Mouse (Mus musculus): Measurements from ENCODE around the gene Aff4.

Gene Aff4

GRCm38 (mm10) chr11:53457372-53457954, 106.8 kb downstream of the Aff4 start:
- no peak for DNase-seq (ENCODE audit: low read depth in 1 of 2, low spot score in 2 of 2)

DNA sequence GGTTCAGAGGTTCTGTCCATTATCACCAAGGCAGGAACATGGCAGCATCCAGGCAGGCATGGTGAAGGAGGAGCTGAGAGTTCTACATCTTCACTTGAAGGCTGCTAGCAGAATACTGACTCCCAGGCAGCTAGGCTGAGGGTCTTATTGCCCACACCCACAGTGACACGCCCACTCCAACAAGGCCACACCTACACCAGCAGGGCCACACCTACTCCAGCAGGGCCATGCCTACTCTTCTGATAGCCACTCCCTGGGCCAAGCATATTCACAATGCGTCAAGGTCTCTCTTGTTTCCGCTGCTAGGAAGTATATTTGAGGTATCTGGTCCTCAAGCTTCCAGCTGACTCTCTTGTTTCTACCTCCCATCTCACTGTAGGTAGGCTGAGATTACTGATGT, 108.4 kb downstream of the Aff4 start:
- DNase-seq (ENCODE audit: low read depth in 1 of 2, low spot score in 2 of 2) = no peak

- DNase-seq (ENCODE audit: low read depth in 1 of 2, low spot score in 2 of 2) = no peak
Observed at GRCm38 (mm10) chr11:53460192-53460591, 109.6 kb downstream of the Aff4 start.

GRCm38 (mm10) chr11:53461727-53462126, 111.1 kb downstream of the Aff4 start:
- no peak for DNase-seq (ENCODE audit: low read depth in 1 of 2, low spot score in 2 of 2)

GRCm38 (mm10) chr11:53463551-53464424, 113.2 kb downstream of the Aff4 start:
- no peak for DNase-seq (ENCODE audit: low read depth in 1 of 2, low spot score in 2 of 2)

GRCm38 (mm10) chr11:53466231-53466971, 115.8 kb downstream of the Aff4 start:
- DNase-seq (ENCODE audit: low read depth in 1 of 2, low spot score in 2 of 2) = no peak

DNA sequence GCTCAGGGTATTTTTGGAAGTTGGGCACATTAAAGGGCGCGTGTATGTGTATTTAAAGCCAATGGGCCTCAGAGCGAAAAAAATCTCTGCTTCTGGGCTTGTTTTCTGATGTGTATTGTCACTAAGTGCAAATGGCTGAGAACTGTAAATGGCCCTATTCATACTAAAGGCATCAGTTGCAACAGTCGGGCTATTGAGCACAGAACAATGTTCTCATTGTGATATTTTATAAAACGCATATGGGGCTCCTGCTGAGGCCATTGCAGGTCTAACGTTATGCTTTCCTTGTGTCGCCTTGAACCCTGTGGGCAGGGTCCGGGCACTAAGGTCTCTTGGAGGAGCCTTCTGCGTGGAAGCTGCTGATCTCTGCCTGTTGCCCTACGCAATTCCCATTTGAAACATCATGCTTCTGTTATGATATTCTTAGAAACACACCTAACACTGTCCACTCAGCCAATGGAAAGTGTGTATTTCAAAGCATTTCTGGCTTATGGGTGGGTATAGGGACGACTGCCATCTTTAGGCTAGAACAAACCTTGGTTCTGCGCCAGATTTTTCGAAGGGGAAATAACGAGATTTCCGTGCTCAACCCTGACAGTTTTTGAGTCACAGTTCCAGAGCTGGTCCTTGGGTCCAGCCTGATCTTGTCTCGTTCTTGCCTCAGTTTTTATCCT, 118.8 kb downstream of the Aff4 start:
- no peak for DNase-seq (ENCODE audit: low read depth in 1 of 2, low spot score in 2 of 2)

GRCm38 (mm10) chr11:53469968-53470695, 119.5 kb downstream of the Aff4 start, which contains the start of gene Gm9837:
TSS of gene Gm9837 (minus strand) at chr11:53470479.
- DNase-seq (ENCODE audit: low read depth in 1 of 2, low spot score in 2 of 2) = peak; percentile 41 to 66
